Mouse (Mus musculus) intestine, embryonic 14.5 days (tissue): Measurements from ENCODE around the gene Nfe2l1. TPM values are rescaled to one million over a fixed set of nuclear protein-coding genes. Genes with fewer than 3 reads are reported as not detected.
"Not testable (repeated sequence)": the region's sequence is repeated elsewhere in the genome, so short reads cannot be mapped to it uniquely, and the experiment has no call there.

Experiments used
- ATAC-seq: fragments of 200-750 bp; cut with Nextera tagmentation; replicated peaks from 2 replicates; pipeline ENCODE4 v1.8.0; 2017; ENCODE audit warnings: low read depth, moderate number of reproducible peaks, moderate TSS enrichment, moderate library complexity; ENCODE audit not compliant: low FRiP score, low TSS enrichment
- DNase-seq: peaks from one replicate; pipeline ENCODE4 v3.0.0-alpha.2; 2018; ENCODE audit warnings: low spot score
- H3K27ac ChIP-seq: fragments of 300-500 bp; sonication (generic); 2 replicates; pipeline ENCODE4 v1.5.1; 2014; ENCODE audit warnings: low read depth, mild to moderate bottlenecking, control low read depth
- H3K27me3 ChIP-seq: fragments of 300-500 bp; sonication (generic); replicated peaks from 2 replicates; pipeline ENCODE4 v1.6.1; 2014; ENCODE audit warnings: low read length, control low read depth; ENCODE audit not compliant: control insufficient read depth, insufficient read depth
- H3K36me3 ChIP-seq: fragments of 300-500 bp; sonication (generic); 2 replicates; pipeline ENCODE4 v1.6.1; 2014; ENCODE audit warnings: low read length, control low read depth; ENCODE audit not compliant: control insufficient read depth, insufficient read depth
- H3K4me1 ChIP-seq: fragments of 300-500 bp; sonication (generic); replicated peaks from 2 replicates; pipeline ENCODE4 v1.6.1; 2014; ENCODE audit warnings: low read length, control low read depth, mixed read lengths; ENCODE audit not compliant: control insufficient read depth, insufficient read depth
- H3K4me2 ChIP-seq: fragments of 300-500 bp; sonication (generic); 2 replicates; pipeline ENCODE4 v1.6.1; 2014; ENCODE audit warnings: low read length
- H3K4me3 ChIP-seq: fragments of 300-500 bp; sonication (generic); 2 replicates; pipeline ENCODE4 v1.5.1; 2014; ENCODE audit warnings: low read depth, low read length, control low read depth, mixed read lengths
- H3K9ac ChIP-seq: fragments of 300-500 bp; sonication (generic); 2 replicates; pipeline ENCODE4 v1.6.1; 2014; ENCODE audit warnings: mild to moderate bottlenecking, low read length
- H3K9me3 ChIP-seq: fragments of 300-500 bp; sonication (generic); 2 replicates; pipeline ENCODE4 v1.6.1; 2016; ENCODE audit warnings: low read length, control low read depth; ENCODE audit not compliant: control insufficient read depth
- WGBS: fragments of 180-500 bp; shearing (Covaris S2); extraction: QIAGEN DNeasy Blood & Tissue Kit; methylation state at CpG from one replicate; pipeline ENCODE4 v1.1.7; 2014; 5-methylcytosine and 5-hydroxymethylcytosine counted together
- polyA plus RNA-seq: library from polyadenylated mRNA; unstranded; fragments of >200 nt; fragmentation: Nextera tagmentation; extraction: Ambion mirVana; gene quantifications from 2 replicates; pipeline ENCODE4 v1.2.1, GENCODE M21; 2014

Nfe2l1 gene
- polyA plus RNA-seq, 1 experiment from 2014 or later, result 36.0 TPM

- Histone ChIP-seq H3K4me1 (peaks cover 5% of the 10 kb centered on the region), H3K27ac (no peak overlapping the region), H3K27me3 (no peaks in the 10 kb centered on the region), H3K4me2 (no peak overlapping the region), H3K9me3 (no peaks in the 10 kb centered on the region), H3K4me3 (no peak overlapping the region), H3K36me3 (peaks cover 74% of the 10 kb centered on the region), H3K9ac (no peak overlapping the region)
- DNase-seq (no peak), ATAC-seq (no peak)
- 88% methylated on average over 8 of the region's 8 CpGs for WGBS
Measured at GRCm38 (mm10) chr11:96818128-96818710, 11.5 kb downstream of the Nfe2l1 start.

- H3K4me1 ChIP-seq, result no peaks in the 10 kb centered on the region
- H3K27me3 ChIP-seq, result no peaks in the 10 kb centered on the region
- no peak for DNase-seq
- no peak overlapping the region for H3K9ac ChIP-seq
- no peak overlapping the region for H3K4me3 ChIP-seq
- no peak overlapping the region for H3K27ac ChIP-seq
- H3K4me2 ChIP-seq, result no peak overlapping the region
- H3K9me3 ChIP-seq, result no peaks in the 10 kb centered on the region
- 85% methylated on average over 5 of the region's 5 CpGs for WGBS
- ATAC-seq, result no peak
- peaks cover 75% of the 10 kb centered on the region for H3K36me3 ChIP-seq
Measured at GRCm38 (mm10) chr11:96816979-96817378, 12.8 kb downstream of the Nfe2l1 start.

- DNase-seq (no peak), ATAC-seq (no peak)
- Histone ChIP-seq H3K4me2 (no peak overlapping the region), H3K4me3 (no peak overlapping the region), H3K36me3 (peaks cover 74% of the 10 kb centered on the region), H3K4me1 (no peaks in the 10 kb centered on the region), H3K27ac (no peak overlapping the region), H3K27me3 (no peaks in the 10 kb centered on the region), H3K9me3 (no peaks in the 10 kb centered on the region), H3K9ac (no peak overlapping the region)
- 94% methylated on average over 1 of the region's 1 CpGs for WGBS
Measured at GRCm38 (mm10) chr11:96816494-96816893, 13.3 kb downstream of the Nfe2l1 start.

GRCm38 (mm10) chr11:96815895-96816294, 13.9 kb downstream of the Nfe2l1 start:
- no peak overlapping the region for H3K4me2 ChIP-seq
- no peak for DNase-seq
- no peaks in the 10 kb centered on the region for H3K27me3 ChIP-seq
- H3K36me3 ChIP-seq, result peaks cover 74% of the 10 kb centered on the region
- 98% methylated on average over 2 of the region's 2 CpGs for WGBS
- no peak overlapping the region for H3K27ac ChIP-seq
- no peak for ATAC-seq
- no peaks in the 10 kb centered on the region for H3K4me1 ChIP-seq
- H3K4me3 ChIP-seq, result no peak overlapping the region
- H3K9ac ChIP-seq, result no peak overlapping the region
- H3K9me3 ChIP-seq, result no peaks in the 10 kb centered on the region

- Histone ChIP-seq H3K9ac (no peak overlapping the region), H3K36me3 (peaks cover 72% of the 10 kb centered on the region), H3K4me2 (no peak overlapping the region), H3K27ac (no peak overlapping the region), H3K4me3 (no peak overlapping the region), H3K4me1 (no peaks in the 10 kb centered on the region), H3K27me3 (no peaks in the 10 kb centered on the region), H3K9me3 (no peaks in the 10 kb centered on the region)
- DNase-seq (no peak), ATAC-seq (no peak)
- 75% methylated on average over 2 of the region's 2 CpGs for WGBS
Measured at GRCm38 (mm10) chr11:96814443-96814842, 15.3 kb downstream of the Nfe2l1 start.

GRCm38 (mm10) chr11:96813920-96814319, 15.8 kb downstream of the Nfe2l1 start:
- ATAC-seq (no peak), DNase-seq (no peak)
- H3K4me1 ChIP-seq, result no peaks in the 10 kb centered on the region
- H3K4me2 ChIP-seq, result no peak overlapping the region
- 88% methylated on average over 5 of the region's 5 CpGs for WGBS
- H3K9me3 ChIP-seq, result no peaks in the 10 kb centered on the region
- H3K27me3 ChIP-seq, result no peaks in the 10 kb centered on the region
- H3K4me3 ChIP-seq, result no peak overlapping the region
- H3K27ac ChIP-seq, result no peak overlapping the region
- no peak overlapping the region for H3K9ac ChIP-seq
- peaks cover 72% of the 10 kb centered on the region for H3K36me3 ChIP-seq

GRCm38 (mm10) chr11:96813455-96813854, 16.3 kb downstream of the Nfe2l1 start:
- ATAC-seq, result no peak
- Histone ChIP-seq H3K9ac (no peak overlapping the region), H3K36me3 (peaks cover 72% of the 10 kb centered on the region), H3K27me3 (no peaks in the 10 kb centered on the region), H3K27ac (no peak overlapping the region), H3K4me1 (no peaks in the 10 kb centered on the region), H3K4me2 (no peak overlapping the region), H3K4me3 (no peak overlapping the region), H3K9me3 (no peaks in the 10 kb centered on the region)
- no peak for DNase-seq
- 83% methylated on average over 4 of the region's 4 CpGs for WGBS

GRCm38 (mm10) chr11:96811188-96811587, 18.6 kb downstream of the Nfe2l1 start:
- not testable (repeated sequence) for H3K9me3 ChIP-seq, H3K4me2 ChIP-seq, H3K9ac ChIP-seq, DNase-seq, H3K27ac ChIP-seq, H3K4me3 ChIP-seq, ATAC-seq, H3K4me1 ChIP-seq, H3K27me3 ChIP-seq
- WGBS, result 83% methylated on average over 1 of the region's 1 CpGs
- peaks cover 70% of the 10 kb centered on the region for H3K36me3 ChIP-seq

GRCm38 (mm10) chr11:96809562-96810235, 20.1 kb downstream of the Nfe2l1 start:
- ATAC-seq (no peak), DNase-seq (no peak)
- 92% methylated on average over 6 of the region's 6 CpGs for WGBS
- H3K4me3 ChIP-seq, result no peak overlapping the region
- H3K27ac ChIP-seq, result no peak overlapping the region
- no peak overlapping the region for H3K9ac ChIP-seq
- H3K4me1 ChIP-seq, result no peaks in the 10 kb centered on the region
- no peaks in the 10 kb centered on the region for H3K9me3 ChIP-seq
- H3K36me3 ChIP-seq, result peaks cover 78% of the 10 kb centered on the region
- H3K4me2 ChIP-seq, result no peak overlapping the region
- no peaks in the 10 kb centered on the region for H3K27me3 ChIP-seq
